Mouse (Mus musculus) cerebellum, postnatal 10 days (tissue): ENCODE measurements around the gene Btg4.

Experiments used
- DNase-seq, 2 experiments: peaks; one replicate each; pipeline ENCODE4 v3.0.0; 2021; ENCODE audit warnings: mixed read lengths in 2 of 2

Btg4 gene

GRCm38 (mm10) chr9:51060601-51061000, at the start of gene Btg4:
Gene Btg4 (plus strand): TSS chr9:51060901.
- no peak for DNase-seq

- DNase-seq = no peak
Observed at GRCm38 (mm10) chr9:51013644-51014043, 47.1 kb upstream of the Btg4 start.

GRCm38 (mm10) chr9:51015732-51016131, 45.0 kb upstream of the Btg4 start:
- no peak for DNase-seq

GRCm38 (mm10) chr9:51019670-51020069, 41.0 kb upstream of the Btg4 start:
- DNase-seq = no peak

GRCm38 (mm10) chr9:51020351-51020750, 40.4 kb upstream of the Btg4 start:
- no peak for DNase-seq

- DNase-seq = no peak
Observed at GRCm38 (mm10) chr9:51021123-51021795, 39.4 kb upstream of the Btg4 start.

GRCm38 (mm10) chr9:51026952-51027351, 33.7 kb upstream of the Btg4 start:
- DNase-seq = no peak

GRCm38 (mm10) chr9:51030147-51030546, 30.6 kb upstream of the Btg4 start:
- DNase-seq = no peak

- no peak for DNase-seq
Observed at GRCm38 (mm10) chr9:51031603-51032002, 29.1 kb upstream of the Btg4 start.

GRCm38 (mm10) chr9:51032291-51032690, 28.4 kb upstream of the Btg4 start:
- no peak for DNase-seq

- DNase-seq = no peak
Observed at GRCm38 (mm10) chr9:51032785-51033529, 27.7 kb upstream of the Btg4 start.

- no peak for DNase-seq
Observed at GRCm38 (mm10) chr9:51041491-51041980, 19.2 kb upstream of the Btg4 start.

GRCm38 (mm10) chr9:51042136-51042535, 18.6 kb upstream of the Btg4 start:
- no peak for DNase-seq

GRCm38 (mm10) chr9:51052180-51052579, 8.5 kb upstream of the Btg4 start:
- DNase-seq = peak in 1 of 2 experiments; percentile 34

GRCm38 (mm10) chr9:51056360-51057324, 4.1 kb upstream of the Btg4 start:
- DNase-seq = no peak

- peak; percentile 33 to 53 for DNase-seq
Observed at GRCm38 (mm10) chr9:51058951-51059521, 1.7 kb upstream of the Btg4 start.

- peak; percentile 13 to 15 for DNase-seq
Observed at GRCm38 (mm10) chr9:51068202-51068601, 7.5 kb downstream of the Btg4 start.

- DNase-seq = no peak
Observed at GRCm38 (mm10) chr9:51070801-51071200, 10.1 kb downstream of the Btg4 start.

GRCm38 (mm10) chr9:51075780-51076179, 15.1 kb downstream of the Btg4 start:
- DNase-seq = peak; percentile 62 to 72

GRCm38 (mm10) chr9:51076300-51076978, 15.7 kb downstream of the Btg4 start:
- peak; percentile 27 to 33 for DNase-seq

- peak; percentile 34 to 70 for DNase-seq
Observed at GRCm38 (mm10) chr9:51076979-51077315, 16.2 kb downstream of the Btg4 start, which contains the start of gene Layn. Gene Layn (minus strand): TSS chr9:51077094.

- DNase-seq = no peak
Observed at GRCm38 (mm10) chr9:51081614-51082013, 20.9 kb downstream of the Btg4 start.
